Mouse (Mus musculus) common myeloid progenitor, adult 5-6 weeks (primary cell): Measurements from ENCODE around the gene Snupn. TPM values are rescaled to one million over a fixed set of nuclear protein-coding genes. Genes with fewer than 3 reads are reported as not detected.
"Not testable (repeated sequence)": the region's sequence is repeated elsewhere in the genome, so short reads cannot be mapped to it uniquely, and the experiment has no call there.

Experiments
- ATAC-seq: replicated peaks from 2 replicates; pipeline ENCODE4 v1.8.0; 2016; ENCODE audit warnings: low read depth, mild to moderate bottlenecking, moderate TSS enrichment, inconsistent platforms; ENCODE audit not compliant: poor library complexity, severe bottlenecking
- total RNA-seq: library from RNA; stranded (forward); fragments of 200-1000, 187-1606 nt; gene quantifications from 2 replicates; pipeline ENCODE4 v1.2.3, GENCODE M21; 2017

Snupn gene
- total RNA-seq: 8.9 and 12.1 TPM in 2 replicates

DNA sequence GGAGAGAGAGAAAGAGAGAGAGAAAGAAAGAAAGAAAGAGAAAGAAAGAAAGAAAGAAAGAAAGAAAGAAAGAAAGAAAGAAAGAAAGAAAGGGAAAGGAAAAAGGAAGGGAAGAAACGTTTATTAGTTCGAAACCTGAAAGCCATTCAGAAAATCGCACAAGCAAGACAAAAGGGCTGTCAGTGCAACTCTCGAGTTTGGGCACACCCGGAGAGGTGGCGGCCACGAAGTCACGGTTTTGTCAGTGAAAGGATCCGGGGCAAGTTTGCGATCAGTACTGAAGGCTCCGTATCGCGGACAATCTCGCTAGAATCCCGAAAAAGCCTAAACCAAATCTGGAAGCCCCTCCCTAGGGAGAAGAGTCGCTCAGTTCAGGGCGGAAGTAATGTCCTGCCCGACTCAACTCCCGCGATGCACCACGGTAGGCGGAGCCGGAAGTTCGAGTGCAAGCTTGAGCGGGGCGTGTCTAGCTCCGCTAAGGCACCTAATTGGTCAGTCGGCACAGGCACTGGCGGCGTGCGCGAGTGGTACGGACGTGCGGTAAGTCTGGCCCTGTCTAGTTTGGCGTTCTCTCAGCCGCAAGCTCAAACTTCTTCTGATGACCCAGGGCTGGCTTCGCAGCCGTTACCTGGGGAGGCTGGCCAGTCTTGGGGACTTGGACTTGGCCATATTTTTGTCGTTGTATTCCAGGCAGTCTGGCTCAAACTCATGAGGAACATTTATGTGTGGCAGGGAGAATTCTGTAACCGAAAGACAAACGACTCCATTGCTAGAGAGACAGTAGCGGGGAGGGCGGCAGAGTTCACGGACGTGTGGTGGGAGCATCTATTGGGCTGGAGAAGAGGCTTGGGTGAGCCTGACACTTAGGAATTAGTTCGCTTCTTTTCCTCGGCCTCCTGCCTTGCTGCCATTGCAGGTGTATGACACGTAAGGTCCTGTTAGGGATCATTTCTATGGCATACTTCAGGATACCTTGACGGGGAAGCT lies at the start of gene Snupn:
Snupn (plus strand) TSS at position 465 of the 987 bp plus-strand sequence.
- peak; percentile 100 for ATAC-seq

DNA sequence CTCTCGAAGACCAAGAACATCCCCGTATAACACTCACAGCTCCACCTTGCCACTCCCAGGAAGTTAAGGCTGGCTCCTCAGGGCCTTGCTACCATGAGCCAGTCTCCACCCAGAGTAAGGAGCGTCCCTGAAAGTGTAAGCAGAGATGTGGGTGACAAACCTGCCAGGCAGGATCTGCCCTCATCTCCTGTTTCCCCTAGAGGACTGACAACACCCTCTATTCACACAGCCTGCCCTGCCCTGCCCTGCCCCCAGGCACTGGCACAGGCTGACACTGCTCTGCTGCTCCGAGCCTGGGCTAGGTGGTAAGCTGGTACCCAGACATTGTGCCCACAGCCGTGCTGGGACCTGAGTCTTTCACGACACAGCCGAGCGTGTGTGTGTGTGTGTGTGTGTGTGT lies 49.5 kb upstream of the Snupn start:
- ATAC-seq: peak; percentile 59

DNA sequence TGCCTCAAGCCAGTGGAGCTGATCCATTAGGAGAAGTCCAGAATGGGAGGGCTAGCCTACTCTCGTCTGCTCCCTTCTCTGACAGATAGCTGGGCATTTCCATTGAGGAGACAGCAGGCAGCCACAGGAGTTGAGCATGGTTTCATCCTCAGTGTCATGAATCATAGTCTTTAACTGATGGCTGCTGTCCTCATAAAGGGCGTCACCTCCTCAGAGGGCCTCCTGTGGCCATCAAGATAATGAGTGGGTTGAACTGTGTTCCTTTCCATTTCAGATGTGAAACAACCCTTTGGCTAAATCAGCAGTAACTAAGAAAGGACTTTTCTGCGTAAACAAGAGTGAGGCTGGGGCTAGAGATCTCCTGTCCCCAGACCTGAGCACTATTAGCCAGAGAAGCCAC lies 47.0 kb upstream of the Snupn start:
- no peak for ATAC-seq

DNA sequence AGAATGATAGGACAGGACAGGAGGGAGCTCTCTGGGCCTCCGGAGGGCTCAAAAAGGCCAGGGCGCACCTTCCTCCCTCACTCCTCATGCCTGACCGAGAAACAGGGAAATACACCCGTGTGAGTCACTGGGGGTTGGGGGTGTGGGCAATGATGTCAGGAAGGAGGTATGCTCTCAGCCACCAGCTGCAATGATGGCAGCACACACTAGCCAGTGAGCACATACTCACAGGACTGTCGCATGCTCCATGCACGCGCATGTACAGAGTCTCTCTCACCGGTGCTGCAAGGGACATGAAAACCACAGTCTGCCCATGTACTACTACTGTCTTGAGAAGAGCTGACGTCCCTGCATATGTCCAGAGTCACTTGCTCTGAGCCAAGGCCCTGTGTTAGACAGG lies 43.1 kb upstream of the Snupn start:
- ATAC-seq: no peak

DNA sequence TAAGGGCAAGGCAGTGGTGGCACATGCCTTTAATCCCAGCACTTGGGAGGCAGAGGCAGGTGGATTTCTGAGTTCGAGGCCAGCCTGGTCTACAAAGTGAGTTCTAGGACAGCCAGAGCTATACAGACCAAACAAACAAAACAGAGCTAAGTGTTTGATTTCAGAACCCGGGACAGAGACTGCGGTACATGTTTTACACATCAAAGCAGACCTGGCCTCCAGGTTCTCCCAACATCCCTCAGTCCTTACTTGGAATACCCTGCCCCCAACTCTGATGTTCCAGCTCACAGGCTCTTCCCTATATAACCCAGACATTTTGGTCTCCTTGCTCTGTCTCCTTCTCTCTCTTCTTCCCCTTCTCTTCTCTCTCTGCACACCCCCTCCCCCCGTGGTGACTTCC lies 40.7 kb upstream of the Snupn start:
- ATAC-seq: not testable (repeated sequence)

DNA sequence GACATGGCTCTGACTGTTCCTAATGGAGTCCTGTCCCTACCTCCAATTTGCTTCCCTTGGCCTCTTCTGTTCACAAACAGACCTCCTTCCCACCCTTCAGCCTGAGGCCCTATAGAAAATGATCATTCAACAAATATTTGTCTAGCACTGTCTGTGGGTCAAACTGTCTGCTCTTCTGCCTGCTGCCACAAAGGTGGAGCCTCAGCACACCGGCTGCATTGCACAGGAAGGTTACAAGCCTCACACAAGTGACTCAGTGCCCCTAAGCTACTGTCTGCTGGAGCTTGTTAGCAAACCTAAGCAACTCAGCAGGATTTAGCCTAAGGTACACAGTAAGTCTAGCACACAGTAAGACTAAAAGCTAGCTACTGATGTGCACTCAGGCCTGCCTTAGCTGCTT lies 39.7 kb upstream of the Snupn start:
- ATAC-seq: no peak

DNA sequence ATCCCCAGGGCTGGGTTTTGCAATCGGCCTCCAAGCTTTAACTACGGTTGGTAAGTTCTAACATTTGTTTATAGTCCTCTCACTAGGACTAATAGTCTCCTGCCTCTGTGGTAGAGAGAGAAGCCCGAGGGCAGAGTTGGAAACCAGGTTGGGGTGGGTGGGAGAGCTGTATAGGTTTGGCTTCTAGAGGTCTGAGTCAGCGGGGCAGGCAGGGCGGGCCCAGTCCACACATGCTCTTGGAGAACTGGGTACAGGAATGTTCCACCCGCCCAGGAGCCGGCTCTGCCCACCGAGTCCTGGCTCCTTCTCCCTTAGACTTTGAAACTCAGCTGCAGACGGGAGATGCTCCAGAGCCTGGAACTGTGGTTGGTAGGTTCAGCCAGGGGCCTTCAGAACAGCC lies 36.7 kb upstream of the Snupn start:
- no peak for ATAC-seq

DNA sequence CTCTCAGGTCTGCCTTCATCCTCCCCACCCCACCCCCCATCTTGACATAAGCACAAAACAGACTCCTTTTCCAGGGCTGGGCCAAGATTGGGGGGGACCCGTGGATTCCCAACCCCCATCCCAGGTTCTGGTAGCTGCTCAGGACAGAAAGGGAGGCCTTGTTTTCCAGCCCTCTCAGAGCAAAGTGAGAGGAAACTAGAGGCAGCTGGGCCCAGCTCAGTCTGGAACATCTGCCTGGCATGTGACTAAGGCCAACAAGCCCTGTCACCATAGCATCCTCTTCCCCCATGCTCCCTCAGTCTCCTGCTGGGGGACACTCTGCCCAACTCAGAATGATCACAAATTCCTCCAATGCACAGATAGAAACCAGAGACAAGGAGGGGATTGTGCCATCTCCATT lies 35.6 kb upstream of the Snupn start:
- no peak for ATAC-seq

DNA sequence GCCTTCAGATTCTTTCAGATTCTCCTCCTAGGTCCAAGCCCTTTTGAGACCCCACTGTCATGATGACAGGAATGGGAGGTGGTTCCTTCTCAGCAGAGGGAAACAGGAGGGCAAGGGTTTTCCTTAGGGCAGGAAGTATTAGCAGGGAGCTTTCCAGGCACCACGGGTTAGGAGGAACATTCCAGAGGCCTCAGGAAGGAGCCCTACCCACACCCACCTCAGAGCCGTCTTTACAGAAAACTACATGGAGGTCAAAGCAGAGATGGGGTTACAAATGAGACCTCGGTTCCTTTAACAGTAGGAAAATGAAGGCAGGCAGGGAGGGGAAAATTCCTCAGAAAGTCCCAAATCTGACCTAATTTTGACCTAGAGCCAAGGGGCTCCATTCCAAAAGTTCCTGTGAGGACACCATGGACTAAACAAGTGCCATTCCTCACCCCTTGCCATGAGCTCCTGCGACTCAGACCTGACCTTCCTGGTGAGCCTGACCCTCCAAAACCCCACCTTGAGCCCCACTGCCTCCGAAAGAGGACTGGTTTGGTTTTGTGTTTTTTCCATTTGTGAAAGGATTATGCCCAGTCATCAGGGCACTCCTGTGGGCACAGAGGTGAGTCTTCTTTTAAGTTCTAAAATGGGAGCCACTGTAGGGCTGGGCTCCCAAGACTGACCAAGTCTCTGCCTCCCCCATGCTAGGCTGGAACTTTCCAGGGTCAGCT lies 34.8 kb upstream of the Snupn start:
- ATAC-seq: no peak

DNA sequence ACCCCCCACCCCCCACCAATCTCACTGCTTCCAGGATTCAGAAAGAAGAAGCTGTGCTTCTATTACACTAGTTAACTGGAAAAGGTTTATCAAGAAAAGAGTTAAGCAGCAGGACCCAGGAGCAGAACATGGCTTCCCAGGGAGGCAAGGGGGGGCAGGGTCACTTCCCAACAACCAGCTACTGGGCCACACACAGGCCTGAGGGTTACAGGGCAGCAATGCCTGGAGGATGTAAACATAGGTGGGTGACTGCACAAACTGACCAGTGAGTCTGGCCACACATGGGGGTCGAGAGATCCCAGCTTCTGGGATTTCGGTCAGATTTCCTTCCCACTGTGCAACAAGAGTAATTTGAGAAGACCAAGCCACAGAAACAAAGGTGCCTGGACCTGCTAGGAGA lies 33.5 kb upstream of the Snupn start:
- ATAC-seq: no peak

DNA sequence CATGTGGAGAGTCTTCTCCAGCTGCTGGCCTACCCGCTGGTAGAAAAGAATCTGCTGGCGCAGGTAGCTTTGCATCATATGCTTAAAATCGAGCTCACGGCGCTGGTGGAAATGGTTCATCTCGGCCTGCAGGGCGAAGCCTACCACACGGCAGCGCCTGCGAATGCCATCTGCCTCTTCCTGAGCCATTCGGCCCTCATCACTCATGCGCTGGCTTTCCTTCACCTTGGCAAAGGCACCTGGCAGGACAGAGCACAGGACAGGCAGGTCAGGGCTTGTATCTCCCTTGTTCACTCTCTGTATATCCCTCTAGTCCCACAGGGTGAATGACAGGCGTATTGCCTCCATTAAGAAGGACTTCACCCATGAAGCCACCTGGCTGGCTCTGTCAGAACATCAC lies 32.2 kb upstream of the Snupn start:
- no peak for ATAC-seq

DNA sequence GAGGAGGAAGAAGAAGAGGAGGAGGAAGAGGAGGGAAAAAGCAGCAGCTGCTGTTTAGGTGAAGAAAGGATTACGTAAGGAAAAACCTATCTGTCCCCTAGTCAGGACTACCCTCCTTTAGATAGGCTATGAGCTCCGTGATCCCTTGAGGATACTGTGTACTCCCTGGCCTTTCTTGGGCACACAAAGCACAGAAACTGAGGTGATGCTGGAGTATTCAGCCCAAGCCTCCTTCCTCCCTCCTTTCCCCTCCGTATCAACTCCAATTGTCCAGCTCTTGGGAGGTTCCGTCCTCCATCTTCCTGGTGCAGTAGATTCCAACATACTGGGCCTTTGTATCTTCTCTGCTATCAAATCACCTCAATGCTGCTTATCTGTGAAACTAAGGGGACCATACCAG lies 27.9 kb upstream of the Snupn start:
- no peak for ATAC-seq

DNA sequence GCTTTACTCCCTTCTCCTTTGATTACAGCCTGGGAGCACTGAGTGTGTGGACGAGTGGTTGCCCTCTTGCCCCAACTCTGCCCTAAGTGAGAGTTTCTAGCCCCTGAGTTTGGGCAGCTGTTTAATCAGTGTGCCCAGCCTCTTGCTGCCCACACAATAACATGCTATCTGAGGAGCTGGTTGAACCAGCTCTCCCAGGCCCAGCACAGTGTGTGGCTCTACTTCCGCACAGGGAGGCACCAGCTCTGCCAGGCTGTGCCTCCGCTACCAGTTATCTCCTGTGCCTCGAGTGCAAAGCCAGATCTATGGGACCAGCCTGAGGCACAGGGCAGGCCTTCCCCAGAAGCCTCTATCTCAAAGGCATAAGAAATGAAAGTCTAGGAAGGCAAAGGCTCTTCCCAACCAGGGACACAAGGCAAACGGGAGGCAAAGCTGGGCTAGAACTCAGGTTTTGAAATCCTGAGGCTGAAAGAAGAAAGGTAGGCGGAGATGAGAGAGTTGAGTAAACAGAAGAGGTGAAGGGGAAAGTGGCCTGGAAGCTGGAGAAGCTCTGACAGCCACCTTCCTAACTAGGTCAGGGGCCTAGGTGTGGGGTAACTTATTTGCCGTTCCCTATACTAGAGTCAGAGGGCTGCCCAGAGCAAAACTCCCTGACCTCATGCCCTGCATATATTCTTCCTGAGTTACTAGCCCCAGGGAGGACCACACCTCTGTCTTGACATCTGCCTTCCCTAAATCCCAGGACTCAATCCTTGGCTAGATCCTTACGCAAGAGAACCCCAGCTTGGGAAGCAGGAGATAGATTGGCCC lies 26.6 kb upstream of the Snupn start:
- no peak for ATAC-seq

DNA sequence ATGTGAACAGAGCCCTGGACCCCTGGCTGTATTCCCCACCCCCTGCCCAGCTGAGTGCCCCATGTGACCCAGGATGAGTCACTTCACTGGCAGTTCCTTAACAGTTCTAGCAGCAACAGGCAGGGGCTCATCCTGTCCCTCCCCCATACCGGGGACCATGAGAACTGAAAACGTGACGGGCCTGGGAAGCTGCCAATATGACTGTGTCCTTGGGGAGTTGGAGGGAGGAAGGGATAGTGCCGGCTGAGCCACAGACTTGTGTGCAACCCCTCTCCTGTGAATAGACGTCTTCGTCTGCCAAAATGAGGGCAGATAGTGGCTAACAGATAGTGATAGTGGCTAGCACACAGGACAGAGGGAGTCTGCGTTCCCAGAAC lies 26.0 kb upstream of the Snupn start:
- ATAC-seq: peak; percentile 6; the same call in 1 of the 2 replicates

DNA sequence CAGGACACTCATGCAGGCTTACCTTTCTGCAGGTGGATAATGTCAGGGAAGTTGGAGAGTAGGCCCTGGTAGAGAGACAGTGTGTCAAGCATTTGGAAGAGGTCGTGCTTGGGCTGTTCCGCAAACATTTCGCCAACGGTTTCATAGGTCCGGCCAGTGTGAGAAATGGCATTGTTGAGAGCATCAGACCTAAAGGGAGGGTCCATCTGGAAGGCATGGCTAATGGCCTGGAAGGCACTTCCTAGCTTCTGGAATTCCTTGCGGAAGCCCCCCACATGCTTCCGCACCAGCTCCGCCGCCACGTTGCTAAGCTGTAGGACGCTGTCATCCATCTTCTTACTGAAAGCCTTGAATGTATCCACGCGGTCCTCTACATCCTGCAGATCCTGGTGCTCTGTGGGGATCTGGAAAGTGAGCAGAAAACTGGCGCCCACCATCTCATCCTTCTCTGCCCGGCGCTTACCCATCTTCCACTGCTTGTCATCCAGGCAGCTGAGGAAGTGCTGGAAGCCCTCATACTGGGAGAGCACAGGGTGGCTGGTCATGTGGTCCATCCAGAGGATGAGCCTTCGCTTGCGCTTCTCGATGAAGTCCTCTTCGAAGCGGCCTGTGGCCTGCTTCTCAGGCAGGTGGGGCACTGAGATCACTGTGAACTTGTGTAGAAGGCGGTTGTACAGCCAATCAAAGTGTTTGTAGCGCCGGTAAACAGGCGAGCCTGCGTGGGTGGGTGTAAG lies 25.2 kb upstream of the Snupn start:
- ATAC-seq: no peak

DNA sequence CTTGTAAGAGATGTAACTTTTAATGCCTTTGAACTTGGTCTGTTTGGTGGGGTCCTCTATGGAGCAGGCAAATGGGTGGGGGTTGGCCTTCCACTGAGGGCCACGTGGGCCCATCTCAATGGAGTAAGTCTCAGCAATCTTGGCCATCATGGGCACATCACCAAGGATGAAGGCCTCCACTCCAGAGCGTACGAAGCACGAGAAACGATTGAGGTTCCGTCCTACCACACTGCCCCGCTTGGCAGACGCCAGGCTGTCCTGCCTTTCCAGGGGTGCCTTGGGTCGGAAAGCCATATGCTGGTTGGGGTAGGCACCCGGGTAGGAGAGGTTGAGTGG lies 24.7 kb upstream of the Snupn start:
- no peak for ATAC-seq

DNA sequence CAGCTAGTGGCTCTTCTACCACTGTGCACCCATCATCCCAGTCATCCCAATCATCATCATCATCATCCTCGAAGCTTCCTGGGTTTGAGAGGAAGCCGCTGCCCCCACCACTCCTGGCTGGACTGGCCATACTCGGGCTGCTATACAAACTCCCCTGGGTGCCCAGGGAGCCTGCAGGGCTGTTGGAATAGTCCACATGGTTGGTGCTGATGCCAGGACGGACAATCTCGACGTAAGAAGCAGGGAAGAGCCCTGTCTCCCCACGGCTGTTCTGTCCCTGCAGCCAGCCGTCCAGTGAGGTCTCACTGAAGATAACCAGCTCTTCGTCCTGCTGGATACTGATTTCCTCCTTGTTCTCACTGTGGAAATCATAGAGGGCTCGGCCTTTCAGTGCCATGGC lies 24.3 kb upstream of the Snupn start:
- no peak for ATAC-seq

DNA sequence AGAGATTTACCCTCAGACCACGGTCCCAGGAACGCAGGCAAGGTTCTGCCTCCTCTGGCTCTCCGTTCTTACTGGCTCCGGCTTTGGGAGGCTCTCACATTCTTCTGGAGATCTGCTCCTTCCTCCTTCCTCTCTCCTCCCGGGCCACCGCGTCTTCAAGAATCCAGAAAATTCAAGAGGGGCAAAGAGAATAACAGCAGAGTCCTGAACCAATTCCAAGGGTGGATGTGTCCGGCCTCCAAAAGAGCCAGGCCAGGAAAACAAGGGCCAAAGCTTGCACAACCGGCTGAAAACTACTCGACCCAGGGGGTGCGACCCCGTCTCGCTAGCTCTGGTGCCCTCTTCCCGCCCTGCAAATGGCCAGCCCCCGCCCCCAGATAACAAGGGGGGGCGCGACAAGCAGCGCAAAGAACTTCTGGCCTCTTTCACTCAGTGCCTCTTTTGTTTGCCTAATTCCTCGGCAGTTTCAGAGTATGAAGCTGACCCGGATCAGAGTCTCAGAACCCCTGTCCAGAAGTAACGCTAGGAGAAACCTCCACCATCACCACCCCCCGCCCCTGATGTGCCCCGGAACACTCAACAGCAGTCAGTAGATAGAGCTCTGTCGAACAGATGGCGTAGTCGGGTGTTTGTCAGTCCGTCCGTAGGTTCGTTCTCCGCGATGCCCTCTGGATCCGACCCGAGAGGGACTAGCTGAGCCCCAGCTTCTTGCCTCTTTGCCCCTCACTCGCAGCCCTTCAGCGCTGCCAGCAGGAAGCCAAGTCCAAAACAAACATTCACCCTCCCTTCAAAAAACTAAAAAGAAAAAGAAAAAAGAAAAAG lies 23.3 kb upstream of the Snupn start:
- 0 out of 2 replicates have a peak, but pooled peaks have one; percentile 10 for ATAC-seq
